Mouse (Mus musculus) testis, adult 2 months (tissue): ENCODE results near the gene Sh2b1. TPM values are rescaled to one million over a fixed set of nuclear protein-coding genes. Genes with fewer than 3 reads are reported as not detected.

Experiments
- H3K27ac ChIP-seq: fragments of 200-500 bp; 2 replicates; pipeline ENCODE4 v1.5.1; 2012; ENCODE audit warnings: low read depth, low read length; ENCODE audit not compliant: control insufficient read depth, insufficient read depth
- H3K27me3 ChIP-seq: fragments of 200-500 bp; 2 replicates; pipeline ENCODE4 v1.6.1; 2012; ENCODE audit warnings: mild to moderate bottlenecking, low read length, moderate library complexity; ENCODE audit not compliant: control insufficient read depth, insufficient read depth
- H3K36me3 ChIP-seq: fragments of 200-500 bp; 2 replicates; pipeline ENCODE4 v1.6.1; 2012; ENCODE audit warnings: mild to moderate bottlenecking, low read length; ENCODE audit not compliant: control insufficient read depth, insufficient read depth
- H3K4me1 ChIP-seq: fragments of 200-500 bp; 2 replicates; pipeline ENCODE4 v1.6.1; 2012; ENCODE audit warnings: low read length; ENCODE audit not compliant: control insufficient read depth, insufficient read depth
- H3K4me3 ChIP-seq: fragments of 200-500 bp; 2 replicates; pipeline ENCODE4 v1.5.1; 2012; ENCODE audit warnings: low read depth, mild to moderate bottlenecking, low read length, moderate library complexity, mixed read lengths; ENCODE audit not compliant: control insufficient read depth
- CTCF ChIP-seq: fragments of 200-500 bp; IDR thresholded peaks from 2 replicates; pipeline ENCODE4 v1.5.1; 2012; ENCODE audit warnings: low read depth, mild to moderate bottlenecking, inconsistent platforms, low read length, moderate library complexity; ENCODE audit not compliant: control insufficient read depth, insufficient read depth, insufficient replicate concordance
- POLR2A ChIP-seq: fragments of 200-500 bp; IDR thresholded peaks from 2 replicates; pipeline ENCODE4 v1.6.1; 2012; ENCODE audit warnings: low read depth, mild to moderate bottlenecking, inconsistent platforms, low read length, moderate library complexity; ENCODE audit not compliant: control insufficient read depth
- polyA plus RNA-seq: library from polyadenylated mRNA; depleted of rRNA; stranded (reverse); fragments of >200 nt; gene quantifications from 2 replicates; pipeline ENCODE4 v1.2.3, GENCODE M21; 2012

Gene Sh2b1
- polyA plus RNA-seq, 1 experiment = 39.2 TPM

- H3K4me3 ChIP-seq = no peak overlapping the region
- no peak for TF ChIP-seq POLR2A
- no peak for TF ChIP-seq CTCF
- H3K4me1 ChIP-seq = peaks cover 13% of the 10 kb centered on the region
- H3K27me3 ChIP-seq = no peaks in the 10 kb centered on the region
- no peak overlapping the region for H3K27ac ChIP-seq
- no peaks in the 10 kb centered on the region for H3K36me3 ChIP-seq
These were observed 13.6 kb downstream of the Sh2b1 start for GRCm38 (mm10) chr7:126461626-126462025.

- Histone ChIP-seq H3K4me3 (no peak overlapping the region), H3K27ac (no peak overlapping the region), H3K36me3 (no peaks in the 10 kb centered on the region), H3K27me3 (no peaks in the 10 kb centered on the region), H3K4me1 (peaks cover 13% of the 10 kb centered on the region)
- TF ChIP-seq POLR2A (no peak), CTCF (no peak)
These were observed 14.4 kb downstream of the Sh2b1 start for GRCm38 (mm10) chr7:126460623-126461399.

GRCm38 (mm10) chr7:126458844-126459618, 16.2 kb downstream of the Sh2b1 start:
- no peak for TF ChIP-seq POLR2A
- no peak for TF ChIP-seq CTCF
- Histone ChIP-seq H3K27me3 (no peaks in the 10 kb centered on the region), H3K36me3 (no peaks in the 10 kb centered on the region), H3K27ac (no peak overlapping the region), H3K4me1 (no peaks in the 10 kb centered on the region), H3K4me3 (no peak overlapping the region)

DNA sequence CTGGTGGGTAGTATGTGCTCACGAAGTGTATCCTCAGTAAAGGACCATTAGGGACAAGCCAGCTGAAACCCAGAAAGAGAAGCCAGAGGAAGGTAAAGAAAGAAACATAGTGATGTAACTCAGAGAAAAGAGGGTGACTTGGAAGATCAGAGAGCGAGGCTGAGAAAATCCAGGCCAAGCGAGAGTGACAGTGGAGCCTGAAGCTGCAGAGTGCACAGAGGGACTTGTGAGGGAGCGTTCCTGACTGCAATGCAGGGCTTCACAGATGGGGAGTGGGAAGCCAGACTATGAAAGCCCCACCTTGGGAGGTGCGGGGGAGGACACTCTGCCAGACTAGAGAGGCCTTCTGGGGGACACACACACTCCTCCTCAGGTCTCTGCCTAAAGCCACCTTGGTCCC, 17.0 kb downstream of the Sh2b1 start:
- Histone ChIP-seq H3K27ac (no peak overlapping the region), H3K36me3 (no peaks in the 10 kb centered on the region), H3K4me3 (no peak overlapping the region), H3K4me1 (no peaks in the 10 kb centered on the region; the same call in 1 of the 2 replicates), H3K27me3 (no peaks in the 10 kb centered on the region)
- TF ChIP-seq POLR2A (no peak), CTCF (no peak)

DNA sequence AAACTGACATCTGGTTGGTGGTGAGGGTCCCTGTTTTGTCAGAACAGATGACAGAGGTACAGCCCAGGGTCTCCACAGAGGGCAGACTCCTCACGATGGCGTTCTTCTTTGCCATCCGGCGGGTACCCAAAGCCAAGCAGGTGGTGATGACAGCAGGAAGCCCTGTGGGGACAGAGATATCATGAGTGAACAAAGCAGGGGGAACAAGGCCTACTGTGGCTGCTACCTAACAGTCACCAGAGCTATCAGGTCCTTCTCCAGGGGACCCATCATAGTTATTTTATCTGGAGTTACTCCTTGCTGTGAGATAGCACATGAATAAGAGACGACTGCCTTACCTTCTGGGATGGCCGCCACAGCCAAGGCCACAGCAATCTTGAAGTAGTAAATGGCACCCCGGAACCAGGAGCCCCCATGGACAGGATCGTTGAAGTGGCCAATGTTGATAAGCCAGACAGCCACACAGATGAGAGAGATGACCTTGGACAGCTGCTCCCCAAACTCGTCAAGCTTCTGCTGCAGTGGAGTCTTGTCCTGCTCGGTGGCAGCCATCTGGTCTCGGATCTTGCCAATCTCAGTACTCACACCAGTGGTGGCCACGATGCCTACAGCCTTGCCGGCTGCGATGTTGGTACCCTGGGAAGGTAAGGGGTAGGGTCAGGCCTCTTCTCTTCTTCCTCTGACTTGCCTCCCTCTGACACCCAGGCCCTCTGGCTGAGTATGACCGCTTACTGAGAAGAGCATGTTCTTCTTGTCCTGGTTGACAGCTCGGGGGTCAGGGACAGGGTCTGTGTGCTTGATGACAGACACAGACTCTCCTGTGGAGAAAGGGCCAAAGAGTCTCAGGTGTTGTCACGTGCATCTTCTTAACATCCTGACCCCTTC, 18.6 kb downstream of the Sh2b1 start:
- Histone ChIP-seq H3K36me3 (no peaks in the 10 kb centered on the region), H3K27me3 (no peaks in the 10 kb centered on the region), H3K4me3 (no peak overlapping the region), H3K27ac (no peak overlapping the region), H3K4me1 (peaks cover 2% of the 10 kb centered on the region; the same call in 1 of the 2 replicates)
- TF ChIP-seq CTCF (no peak), POLR2A (no peak)

GRCm38 (mm10) chr7:126455242-126455641, 20.0 kb downstream of the Sh2b1 start:
- H3K4me3 ChIP-seq = no peak overlapping the region
- TF ChIP-seq CTCF (no peak), POLR2A (no peak)
- no peaks in the 10 kb centered on the region for H3K27me3 ChIP-seq
- H3K4me1 ChIP-seq = peaks cover 2% of the 10 kb centered on the region; the same call in 1 of the 2 replicates
- H3K27ac ChIP-seq = no peak overlapping the region
- H3K36me3 ChIP-seq = no peaks in the 10 kb centered on the region
